Mouse (Mus musculus) heart, embryonic 13.5 days (tissue): Measurements from ENCODE around the gene P2rx7. TPM values are rescaled to one million over a fixed set of nuclear protein-coding genes. Genes with fewer than 3 reads are reported as not detected.
"Not testable (repeated sequence)": the region's sequence is repeated elsewhere in the genome, so short reads cannot be mapped to it uniquely, and the experiment has no call there.

ENCODE experiments used
- ATAC-seq: fragments of 200-750 bp; cut with Nextera tagmentation; 2 replicates; pipeline ENCODE4 v1.8.0; 2017; ENCODE audit warnings: moderate TSS enrichment; ENCODE audit not compliant: insufficient number of reproducible peaks, low FRiP score, low TSS enrichment; ENCODE audit errors: extremely low read depth
- H3K27ac ChIP-seq: fragments of 300-500 bp; sonication (generic); replicated peaks from 2 replicates; pipeline ENCODE4 v1.5.1; 2015; ENCODE audit warnings: moderate library complexity, mild to moderate bottlenecking, inconsistent platforms
- H3K27me3 ChIP-seq: fragments of 300-500 bp; sonication (generic); replicated peaks from 2 replicates; pipeline ENCODE4 v1.6.1; 2015; ENCODE audit warnings: mild to moderate bottlenecking, inconsistent platforms
- H3K36me3 ChIP-seq: fragments of 300-500 bp; sonication (generic); 2 replicates; pipeline ENCODE4 v1.6.1; 2015; ENCODE audit warnings: mild to moderate bottlenecking, inconsistent platforms
- H3K4me1 ChIP-seq: fragments of 300-500 bp; sonication (generic); 2 replicates; pipeline ENCODE4 v1.6.1; 2015; ENCODE audit warnings: inconsistent platforms
- H3K4me2 ChIP-seq: fragments of 300-500 bp; sonication (generic); 2 replicates; pipeline ENCODE4 v1.6.1; 2015; ENCODE audit warnings: inconsistent platforms, mild to moderate bottlenecking, moderate library complexity
- H3K4me3 ChIP-seq: fragments of 300-500 bp; sonication (generic); 2 replicates; pipeline ENCODE4 v1.5.1; 2015; ENCODE audit warnings: moderate library complexity, mild to moderate bottlenecking, inconsistent platforms
- H3K9ac ChIP-seq: fragments of 300-500 bp; sonication (generic); 2 replicates; pipeline ENCODE4 v1.6.1; 2015; ENCODE audit warnings: inconsistent platforms, mild to moderate bottlenecking, moderate library complexity
- H3K9me3 ChIP-seq: fragments of 300-500 bp; sonication (generic); 2 replicates; pipeline ENCODE4 v1.6.1; 2016; ENCODE audit warnings: inconsistent platforms
- WGBS: fragments of 180-500 bp; shearing (Covaris S2); methylation state at CpG from one replicate; pipeline ENCODE4 v1.1.7; 2015; ENCODE audit warnings: mixed read lengths; 5-methylcytosine and 5-hydroxymethylcytosine counted together
- polyA plus RNA-seq: library from polyadenylated mRNA; unstranded; fragments of >200 nt; fragmentation: Nextera tagmentation; extraction: Ambion mirVana; gene quantifications from 2 replicates; pipeline ENCODE4 v1.2.1, GENCODE M21; 2015

Gene P2rx7
- polyA plus RNA-seq, 1 experiment from 2014 or later, result 1.6 TPM

- H3K27ac ChIP-seq, result no peak overlapping the region
- no peak overlapping the region for H3K4me2 ChIP-seq
- no peak overlapping the region for H3K4me3 ChIP-seq
- no peak for ATAC-seq
- 0 out of 2 replicates have a peak overlapping the region, but pooled peaks have one; percentile 1 for H3K9ac ChIP-seq
- no peaks in the 10 kb centered on the region for H3K36me3 ChIP-seq
- peaks cover 29% of the 10 kb centered on the region for H3K4me1 ChIP-seq
- no peaks in the 10 kb centered on the region for H3K27me3 ChIP-seq
- H3K9me3 ChIP-seq, result no peaks in the 10 kb centered on the region
- 68% methylated on average over 11 of the region's 11 CpGs for WGBS
These were observed 2.3 kb downstream of the P2rx7 start for GRCm38 (mm10) chr5:122646050-122646449.

GRCm38 (mm10) chr5:122647256-122647924 lies 3.7 kb downstream of the P2rx7 start:
- H3K27me3 ChIP-seq, result no peaks in the 10 kb centered on the region
- peak overlapping the region; percentile 33 for H3K27ac ChIP-seq
- WGBS, result 53% methylated on average over 9 of the region's 9 CpGs
- H3K36me3 ChIP-seq, result no peaks in the 10 kb centered on the region
- H3K9ac ChIP-seq, result no peak overlapping the region
- peak; percentile 26; the same call in 1 of the 2 replicates for ATAC-seq
- H3K4me2 ChIP-seq, result no peak overlapping the region
- H3K4me1 ChIP-seq, result peaks cover 36% of the 10 kb centered on the region
- H3K9me3 ChIP-seq, result no peaks in the 10 kb centered on the region
- no peak overlapping the region for H3K4me3 ChIP-seq

GRCm38 (mm10) chr5:122647952-122648374 lies 4.3 kb downstream of the P2rx7 start:
- H3K9ac ChIP-seq, H3K4me2 ChIP-seq, H3K9me3 ChIP-seq, H3K27ac ChIP-seq, H3K27me3 ChIP-seq, H3K4me3 ChIP-seq, ATAC-seq, H3K36me3 ChIP-seq: not testable (repeated sequence)
- WGBS, result 81% methylated on average over 14 of the region's 14 CpGs
- H3K4me1 ChIP-seq, result peaks cover 42% of the 10 kb centered on the region

GRCm38 (mm10) chr5:122649264-122649663 lies 5.6 kb downstream of the P2rx7 start:
- H3K4me3 ChIP-seq, result no peak overlapping the region
- peaks cover 49% of the 10 kb centered on the region for H3K4me1 ChIP-seq
- no peaks in the 10 kb centered on the region for H3K9me3 ChIP-seq
- no peak overlapping the region for H3K9ac ChIP-seq
- WGBS, result 52% methylated on average over 8 of the region's 8 CpGs
- no peak for ATAC-seq
- no peak overlapping the region for H3K4me2 ChIP-seq
- no peaks in the 10 kb centered on the region for H3K36me3 ChIP-seq
- H3K27me3 ChIP-seq, result no peaks in the 10 kb centered on the region
- no peak overlapping the region for H3K27ac ChIP-seq

GRCm38 (mm10) chr5:122650100-122650499 lies 6.4 kb downstream of the P2rx7 start:
- 81% methylated on average over 8 of the region's 8 CpGs for WGBS
- H3K4me3 ChIP-seq, result no peak overlapping the region
- peaks cover 51% of the 10 kb centered on the region for H3K4me1 ChIP-seq
- no peak overlapping the region for H3K4me2 ChIP-seq
- no peak overlapping the region for H3K27ac ChIP-seq
- H3K9me3 ChIP-seq, result no peaks in the 10 kb centered on the region
- no peaks in the 10 kb centered on the region for H3K27me3 ChIP-seq
- ATAC-seq, result no peak
- no peaks in the 10 kb centered on the region for H3K36me3 ChIP-seq
- H3K9ac ChIP-seq, result no peak overlapping the region

GRCm38 (mm10) chr5:122652506-122652905 lies 8.8 kb downstream of the P2rx7 start:
- 18% methylated on average over 7 of the region's 7 CpGs for WGBS
- peak; percentile 66; the same call in 1 of the 2 replicates for ATAC-seq
- Histone ChIP-seq H3K27me3 (no peaks in the 10 kb centered on the region), H3K27ac (peak overlapping the region; percentile 76), H3K9ac (peak overlapping the region; percentile 62), H3K4me1 (peaks cover 35% of the 10 kb centered on the region), H3K9me3 (no peaks in the 10 kb centered on the region), H3K4me2 (peak overlapping the region; percentile 40), H3K36me3 (no peaks in the 10 kb centered on the region), H3K4me3 (no peak overlapping the region)

GRCm38 (mm10) chr5:122653112-122653445 lies 9.4 kb downstream of the P2rx7 start:
- no peak for ATAC-seq
- H3K4me3 ChIP-seq, result no peak overlapping the region
- 47% methylated on average over 10 of the region's 10 CpGs for WGBS
- peak overlapping the region; percentile 76 for H3K27ac ChIP-seq
- no peaks in the 10 kb centered on the region for H3K36me3 ChIP-seq
- peaks cover 34% of the 10 kb centered on the region for H3K4me1 ChIP-seq
- H3K27me3 ChIP-seq, result no peaks in the 10 kb centered on the region
- peak overlapping the region; percentile 40; the same call in 1 of the 2 replicates for H3K4me2 ChIP-seq
- no peaks in the 10 kb centered on the region for H3K9me3 ChIP-seq
- no peak overlapping the region for H3K9ac ChIP-seq

GRCm38 (mm10) chr5:122653446-122654267 lies 9.9 kb downstream of the P2rx7 start:
- WGBS, result 63% methylated on average over 15 of the region's 15 CpGs
- ATAC-seq, result no peak
- peak overlapping the region; percentile 29; the same call in 1 of the 2 replicates for H3K9ac ChIP-seq
- H3K9me3 ChIP-seq, result no peaks in the 10 kb centered on the region
- peak overlapping the region; percentile 40; the same call in 1 of the 2 replicates for H3K4me2 ChIP-seq
- H3K27ac ChIP-seq, result peak overlapping the region; percentile 76
- H3K4me1 ChIP-seq, result peaks cover 34% of the 10 kb centered on the region
- no peak overlapping the region for H3K4me3 ChIP-seq
- no peaks in the 10 kb centered on the region for H3K36me3 ChIP-seq
- no peaks in the 10 kb centered on the region for H3K27me3 ChIP-seq

- ATAC-seq, result no peak
- Histone ChIP-seq H3K9me3 (no peaks in the 10 kb centered on the region), H3K27ac (peak overlapping the region; percentile 76), H3K4me2 (no peak overlapping the region), H3K4me3 (no peak overlapping the region), H3K27me3 (no peaks in the 10 kb centered on the region), H3K9ac (peak overlapping the region; percentile 29; the same call in 1 of the 2 replicates), H3K36me3 (no peaks in the 10 kb centered on the region), H3K4me1 (peaks cover 32% of the 10 kb centered on the region)
- 65% methylated on average over 5 of the region's 5 CpGs for WGBS
These were observed 10.5 kb downstream of the P2rx7 start for GRCm38 (mm10) chr5:122654268-122654573.

GRCm38 (mm10) chr5:122656808-122657207 lies 13.1 kb downstream of the P2rx7 start:
- no peak overlapping the region for H3K27ac ChIP-seq
- no peak for ATAC-seq
- H3K4me3 ChIP-seq, result no peak overlapping the region
- no peaks in the 10 kb centered on the region for H3K27me3 ChIP-seq
- no peaks in the 10 kb centered on the region for H3K9me3 ChIP-seq
- H3K36me3 ChIP-seq, result no peaks in the 10 kb centered on the region
- H3K4me2 ChIP-seq, result no peak overlapping the region
- WGBS, result 89% methylated on average over 12 of the region's 12 CpGs
- H3K9ac ChIP-seq, result no peak overlapping the region
- H3K4me1 ChIP-seq, result peaks cover 31% of the 10 kb centered on the region

- Histone ChIP-seq H3K4me1 (peaks cover 12% of the 10 kb centered on the region), H3K4me2 (no peak overlapping the region), H3K4me3 (no peak overlapping the region), H3K27ac (0 out of 2 replicates have a peak overlapping the region, but pooled peaks have one; percentile 5), H3K9ac (no peak overlapping the region), H3K36me3 (no peaks in the 10 kb centered on the region), H3K9me3 (no peaks in the 10 kb centered on the region), H3K27me3 (no peaks in the 10 kb centered on the region)
- ATAC-seq, result no peak
- WGBS, result 96% methylated on average over 6 of the region's 6 CpGs
These were observed 18.8 kb downstream of the P2rx7 start for GRCm38 (mm10) chr5:122662501-122662900.
